Mouse (Mus musculus): ENCODE measurements around the gene Apoc1.

GRCm38 (mm10) chr7:19738771-19739170, 46.3 kb upstream of the Apoc1 start:
- no peak for TF ChIP-seq CTCF (IDR thresholded peaks at IDR 0.05; ENCODE audit: low read depth, low read length)
- TF ChIP-seq TAL1 (conservative IDR thresholded peaks at IDR 0.05; ENCODE audit: low read depth, low read length), result no peak
- no peak for TF ChIP-seq GATA2 (IDR thresholded peaks at IDR 0.05; ENCODE audit: borderline replicate concordance, low read depth, low read length)

Data from G1E (cell line).